Mouse (Mus musculus): ENCODE data around the gene Gm20388.

DNA sequence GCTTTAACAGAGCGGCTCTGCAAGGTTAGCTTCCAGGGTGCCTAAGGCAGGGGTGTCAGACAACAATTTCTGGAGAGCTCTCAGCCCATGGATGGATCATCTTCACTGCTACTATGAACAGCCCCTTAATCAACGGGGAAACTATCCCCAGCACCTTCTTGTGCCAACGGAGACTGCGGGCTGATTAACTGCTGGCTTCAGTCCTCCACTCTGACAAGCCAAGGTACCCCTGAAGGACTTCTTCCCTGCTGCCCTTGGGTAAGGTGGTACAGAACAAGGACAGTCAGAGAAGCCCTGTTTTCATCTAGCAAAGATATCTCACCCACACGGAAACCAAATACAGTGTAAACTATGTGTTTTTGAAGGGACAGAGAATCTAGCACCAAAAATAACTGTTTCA is 3039.1 kb downstream of the Gm20388 start:
- TF ChIP-seq POLR2A (IDR thresholded peaks at IDR 0.05; ENCODE audit: borderline replicate concordance, extremely low read depth, insufficient read depth, insufficient read length, poor library complexity, severe bottlenecking) (no peak), CTCF (IDR thresholded peaks at IDR 0.05; ENCODE audit: borderline replicate concordance, extremely low read depth, insufficient read depth, insufficient read length) (no peak)

All from brain, embryonic 14.5 days (tissue).